Mouse (Mus musculus): ENCODE results near the gene Rps27a. TPM values are rescaled to one million over a fixed set of nuclear protein-coding genes. Genes with fewer than 3 reads are reported as not detected.
"Not testable (repeated sequence)": the region's sequence is repeated elsewhere in the genome, so short reads cannot be mapped to it uniquely, and the experiment has no call there.

The Rps27a gene
- total and polyA plus RNA-seq, 2 experiments from 2014 or later: 355 to 617 TPM

DNA sequence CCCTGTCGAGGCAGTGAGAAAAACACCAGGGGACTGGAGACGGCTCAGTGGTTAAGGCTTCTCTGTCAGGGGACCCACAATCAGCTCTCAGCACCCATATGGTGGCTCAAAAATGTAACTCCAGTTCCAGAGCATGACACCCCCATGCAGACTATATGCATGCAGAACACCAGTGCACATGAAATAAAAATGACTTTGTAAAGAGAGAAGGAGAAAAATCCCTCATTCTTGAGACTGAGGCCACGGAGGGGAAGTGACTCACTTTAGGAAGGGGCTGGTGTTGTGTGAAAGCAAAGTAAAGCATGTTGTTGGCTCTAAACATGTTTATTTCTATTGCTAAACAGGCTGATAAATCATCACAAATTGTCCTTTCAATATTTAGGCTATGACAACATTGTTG lies 13.1 kb upstream of the Rps27a start:
- Histone ChIP-seq H3K4me3 (ENCODE audit: low read length) (no peak overlapping the region), H3K36me3 (ENCODE audit: insufficient read depth, low read length) (no peaks in the 10 kb centered on the region), H3K9ac (replicated peaks; ENCODE audit: low read length) (no peak overlapping the region), H3K4me2 (ENCODE audit: low read depth, low read length) (no peak overlapping the region), H3K4me1 (ENCODE audit: insufficient read depth, low read length) (no peaks in the 10 kb centered on the region), H3K27ac (no peak overlapping the region), H3K27me3 (ENCODE audit: insufficient read depth, low read length) (no peaks in the 10 kb centered on the region), H3K9me3 (ENCODE audit: low read length) (no peaks in the 10 kb centered on the region)
- no peak for DNase-seq (ENCODE audit: low spot score)
- ATAC-seq: no peak
- WGBS: 90% methylated on average over 3 of the region's 3 CpGs
- TF ChIP-seq CTCF (IDR thresholded peaks at IDR 0.05; ENCODE audit: low read depth): no peak

DNA sequence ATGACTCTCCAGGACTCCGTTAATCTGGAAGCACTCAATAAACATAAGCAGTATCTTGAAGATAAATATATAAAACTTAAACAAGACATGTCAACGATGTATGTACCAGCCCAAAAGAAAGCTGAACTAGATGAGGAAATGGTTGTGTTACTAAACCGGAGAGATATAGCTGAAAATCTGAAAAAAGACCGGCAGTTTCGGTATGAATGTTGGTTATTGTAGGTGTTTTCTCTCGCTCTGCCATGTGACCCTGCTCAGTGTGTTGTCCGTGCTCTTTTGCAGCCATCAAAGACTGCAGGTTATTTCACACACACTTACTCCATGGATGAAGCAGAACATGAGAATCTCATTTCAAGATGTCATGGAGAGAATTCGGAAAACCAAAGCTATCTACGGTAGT lies 12.5 kb upstream of the Rps27a start:
- WGBS: 91% methylated on average over 9 of the region's 9 CpGs

GRCm38 (mm10) chr11:29549425-29549778 lies 1.5 kb upstream of the Rps27a start:
- H3K9ac ChIP-seq (replicated peaks; ENCODE audit: low read length): no peak overlapping the region
- H3K4me1 ChIP-seq (ENCODE audit: insufficient read depth, low read length): peaks cover 6% of the 10 kb centered on the region; the same call in 1 of the 2 replicates
- ATAC-seq (no peak), DNase-seq (ENCODE audit: low spot score) (no peak)
- H3K4me2 ChIP-seq (ENCODE audit: low read depth, low read length): no peak overlapping the region
- H3K4me3 ChIP-seq (ENCODE audit: low read length): no peak overlapping the region
- no peak overlapping the region for H3K27ac ChIP-seq
- 95% methylated on average over 1 of the region's 1 CpGs for WGBS
- H3K36me3 ChIP-seq (ENCODE audit: insufficient read depth, low read length): peaks cover 9% of the 10 kb centered on the region; the same call in 1 of the 2 replicates
- H3K9me3 ChIP-seq (ENCODE audit: low read length): no peaks in the 10 kb centered on the region
- no peak for TF ChIP-seq CTCF (IDR thresholded peaks at IDR 0.05; ENCODE audit: low read depth)
- no peaks in the 10 kb centered on the region for H3K27me3 ChIP-seq (ENCODE audit: insufficient read depth, low read length)

More for the DNA sequence above, 12.5 kb upstream of the Rps27a start:
- no peak for TF ChIP-seq CTCF (IDR thresholded peaks at IDR 0.05; ENCODE audit: low read depth)
- H3K4me1 ChIP-seq (ENCODE audit: insufficient read depth, low read length): no peaks in the 10 kb centered on the region
- no peaks in the 10 kb centered on the region for H3K36me3 ChIP-seq (ENCODE audit: insufficient read depth, low read length)
- H3K9ac ChIP-seq (replicated peaks; ENCODE audit: low read length): no peak overlapping the region
- no peak for DNase-seq (ENCODE audit: low spot score)
- H3K4me2 ChIP-seq (ENCODE audit: low read depth, low read length): no peak overlapping the region
- no peaks in the 10 kb centered on the region for H3K9me3 ChIP-seq (ENCODE audit: low read length)
- no peak overlapping the region for H3K4me3 ChIP-seq (ENCODE audit: low read length)
- H3K27ac ChIP-seq: no peak overlapping the region
- no peaks in the 10 kb centered on the region for H3K27me3 ChIP-seq (ENCODE audit: insufficient read depth, low read length)
- ATAC-seq: no peak

DNA sequence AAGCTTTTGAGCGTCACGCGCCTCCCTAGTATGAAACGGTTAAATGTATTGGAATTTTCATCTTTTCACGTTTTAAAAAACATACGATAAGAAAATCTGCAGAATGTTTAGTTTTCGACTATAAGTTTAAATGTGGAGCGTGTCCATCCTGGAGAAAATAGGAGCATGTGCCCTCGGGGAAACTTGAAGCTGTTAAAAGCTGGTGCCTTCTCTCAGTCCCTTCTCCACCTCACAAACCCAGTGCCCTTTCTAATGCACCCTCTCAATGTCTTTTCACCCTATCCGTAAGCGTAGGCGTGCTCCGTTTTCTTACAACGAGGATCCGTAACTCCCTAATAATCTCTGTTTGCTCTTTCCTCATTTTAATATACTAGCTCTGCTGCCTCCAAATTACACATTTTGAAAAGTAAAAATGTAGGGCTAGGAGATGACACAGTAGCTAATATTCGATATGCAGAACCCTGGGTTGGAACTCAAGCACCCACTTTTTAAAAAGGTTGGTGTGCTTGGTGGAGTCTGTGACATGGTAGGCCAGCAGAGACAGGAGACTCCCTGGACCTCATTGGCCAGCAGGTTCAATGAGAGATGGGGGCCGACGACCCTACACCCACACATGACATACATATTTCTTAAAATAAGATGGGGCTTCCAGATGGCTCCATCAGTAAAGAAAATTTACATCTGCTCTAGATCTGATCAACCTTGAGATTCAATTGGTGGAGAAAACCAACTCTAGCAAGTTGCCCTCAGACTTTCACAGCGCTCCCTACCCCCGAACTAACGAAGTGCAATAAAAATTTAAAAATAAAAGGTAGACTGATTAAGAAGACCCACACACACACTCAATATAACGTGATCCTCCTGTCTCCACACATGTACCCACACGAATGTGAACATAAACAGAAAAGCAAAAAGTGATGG lies 855 bp upstream of the Rps27a start:
- H3K4me1 ChIP-seq (ENCODE audit: insufficient read depth, low read length): peaks cover 6% of the 10 kb centered on the region; the same call in 1 of the 2 replicates
- ATAC-seq (no peak), DNase-seq (ENCODE audit: low spot score) (no peak)
- peak overlapping the region; percentile 84 for H3K9ac ChIP-seq (replicated peaks; ENCODE audit: low read length)
- peak overlapping the region; percentile 77 for H3K4me3 ChIP-seq (ENCODE audit: low read length)
- no peaks in the 10 kb centered on the region for H3K9me3 ChIP-seq (ENCODE audit: low read length)
- H3K36me3 ChIP-seq (ENCODE audit: insufficient read depth, low read length): peaks cover 16% of the 10 kb centered on the region; the same call in 1 of the 2 replicates
- peak overlapping the region; percentile 80 for H3K4me2 ChIP-seq (ENCODE audit: low read depth, low read length)
- WGBS: 26% methylated on average over 23 of the region's 23 CpGs
- H3K27ac ChIP-seq: peak overlapping the region; percentile 93; the same call in 1 of the 2 replicates
- no peaks in the 10 kb centered on the region for H3K27me3 ChIP-seq (ENCODE audit: insufficient read depth, low read length)
- no peak for TF ChIP-seq CTCF (IDR thresholded peaks at IDR 0.05; ENCODE audit: low read depth)

- DNase-seq (ENCODE audit: low spot score): no peak
- no peaks in the 10 kb centered on the region for H3K9me3 ChIP-seq (ENCODE audit: low read length)
- peaks cover 20% of the 10 kb centered on the region for H3K36me3 ChIP-seq (ENCODE audit: insufficient read depth, low read length)
- no peaks in the 10 kb centered on the region for H3K27me3 ChIP-seq (ENCODE audit: insufficient read depth, low read length)
- peak overlapping the region; percentile 80 for H3K4me2 ChIP-seq (ENCODE audit: low read depth, low read length)
- H3K4me1 ChIP-seq (ENCODE audit: insufficient read depth, low read length): peaks cover 6% of the 10 kb centered on the region; the same call in 1 of the 2 replicates
- WGBS: under 1% methylated on average over 27 of the region's 27 CpGs
- no peak for TF ChIP-seq CTCF (IDR thresholded peaks at IDR 0.05; ENCODE audit: low read depth)
- ATAC-seq: peak; percentile 25
- peak overlapping the region; percentile 84 for H3K9ac ChIP-seq (replicated peaks; ENCODE audit: low read length)
- H3K4me3 ChIP-seq (ENCODE audit: low read length): peak overlapping the region; percentile 77
- peak overlapping the region; percentile 93 for H3K27ac ChIP-seq
Measured at GRCm38 (mm10) chr11:29547249-29547751, 609 bp downstream of the Rps27a start.

DNA sequence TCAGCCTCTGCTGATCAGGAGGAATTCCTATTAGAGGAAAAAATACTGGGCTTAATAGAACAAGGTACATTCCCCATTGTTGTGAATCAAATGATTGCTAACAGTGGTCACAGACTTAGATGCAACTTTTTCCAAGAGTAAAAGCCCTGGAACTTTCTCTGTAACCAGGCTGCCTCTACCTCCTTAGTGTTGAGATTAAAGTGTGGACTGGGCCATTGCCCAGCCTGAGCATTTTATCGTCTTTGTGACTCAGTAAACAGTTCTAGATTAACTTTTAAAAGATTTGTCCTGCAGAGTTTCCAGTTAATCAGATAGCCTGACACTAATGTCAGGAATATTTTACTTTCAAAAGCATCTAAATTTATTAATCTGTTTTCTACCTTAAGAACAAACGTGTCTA lies 1.1 kb downstream of the Rps27a start:
- Histone ChIP-seq H3K4me3 (ENCODE audit: low read length) (peak overlapping the region; percentile 77), H3K27me3 (ENCODE audit: insufficient read depth, low read length) (no peaks in the 10 kb centered on the region), H3K9ac (replicated peaks; ENCODE audit: low read length) (peak overlapping the region; percentile 84), H3K4me2 (ENCODE audit: low read depth, low read length) (peak overlapping the region; percentile 80), H3K36me3 (ENCODE audit: insufficient read depth, low read length) (peaks cover 22% of the 10 kb centered on the region), H3K9me3 (ENCODE audit: low read length) (no peaks in the 10 kb centered on the region), H3K27ac (no peak overlapping the region), H3K4me1 (ENCODE audit: insufficient read depth, low read length) (peaks cover 6% of the 10 kb centered on the region; the same call in 1 of the 2 replicates)
- no peak for TF ChIP-seq CTCF (IDR thresholded peaks at IDR 0.05; ENCODE audit: low read depth)
- no peak for DNase-seq (ENCODE audit: low spot score)
- ATAC-seq: no peak
- 21% methylated on average over 2 of the region's 2 CpGs for WGBS

- not testable (repeated sequence) for ATAC-seq; DNase-seq (ENCODE audit: low spot score); H3K9me3 ChIP-seq (ENCODE audit: low read length); H3K27me3 ChIP-seq (ENCODE audit: insufficient read depth, low read length); H3K27ac ChIP-seq; H3K4me1 ChIP-seq (ENCODE audit: insufficient read depth, low read length)
- Histone ChIP-seq H3K4me2 (ENCODE audit: low read depth, low read length) (peak overlapping the region; percentile 80), H3K9ac (replicated peaks; ENCODE audit: low read length) (peak overlapping the region; percentile 84; the same call in 1 of the 2 replicates), H3K4me3 (ENCODE audit: low read length) (peak overlapping the region; percentile 77; the same call in 1 of the 2 replicates), H3K36me3 (ENCODE audit: insufficient read depth, low read length) (peaks cover 26% of the 10 kb centered on the region)
- WGBS: 78% methylated on average over 2 of the region's 2 CpGs
Measured at GRCm38 (mm10) chr11:29546297-29546696, 1.6 kb downstream of the Rps27a start.

DNA sequence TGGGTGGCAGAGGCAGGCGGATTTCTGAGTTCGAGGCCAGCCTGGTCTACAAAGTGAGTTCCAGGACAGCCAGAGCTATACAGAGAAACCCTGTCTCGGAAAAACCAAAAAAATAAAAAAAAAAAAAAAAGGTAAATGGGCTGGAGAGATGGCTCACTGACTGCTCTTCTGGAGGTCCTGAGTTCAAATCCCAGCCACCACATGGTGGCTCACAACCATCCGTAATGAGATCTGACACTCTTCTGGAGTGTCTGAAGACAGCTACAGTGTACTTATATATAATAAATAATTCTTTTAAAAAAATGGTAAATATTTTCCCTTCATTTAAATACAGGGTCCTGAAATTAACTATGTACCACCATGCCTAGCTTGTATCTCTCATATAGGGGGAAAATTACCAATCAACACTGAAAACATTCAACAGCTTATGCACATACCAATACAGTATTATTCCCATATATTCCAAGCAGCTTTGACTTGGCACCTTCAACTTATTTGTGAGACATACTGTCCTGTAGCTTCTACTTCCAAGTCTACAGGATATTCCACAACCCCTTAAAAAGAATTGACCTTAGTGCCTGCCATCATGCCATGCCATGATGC lies 2.7 kb downstream of the Rps27a start:
- not testable (repeated sequence) for H3K4me3 ChIP-seq (ENCODE audit: low read length); H3K27ac ChIP-seq; H3K9me3 ChIP-seq (ENCODE audit: low read length); DNase-seq (ENCODE audit: low spot score); H3K4me2 ChIP-seq (ENCODE audit: low read depth, low read length); ATAC-seq; H3K9ac ChIP-seq (replicated peaks; ENCODE audit: low read length); H3K4me1 ChIP-seq (ENCODE audit: insufficient read depth, low read length); H3K27me3 ChIP-seq (ENCODE audit: insufficient read depth, low read length)
- H3K36me3 ChIP-seq (ENCODE audit: insufficient read depth, low read length): peaks cover 34% of the 10 kb centered on the region
- 86% methylated on average over 4 of the region's 4 CpGs for WGBS
